Mouse (Mus musculus) ES-E14 (cell line): ENCODE data around the gene Stkld1.

Experiments
- CHD2 ChIP-seq: IDR thresholded peaks from 2 replicates; pipeline ENCODE4 v1.6.1; 2014; ENCODE audit warnings: mild to moderate bottlenecking, low read depth, low read length, inconsistent platforms
- HCFC1 ChIP-seq: IDR thresholded peaks from 2 replicates; pipeline ENCODE4 v1.6.1; 2012; ENCODE audit warnings: low read length, inconsistent platforms, borderline replicate concordance; ENCODE audit not compliant: insufficient read depth
- MAFK ChIP-seq: IDR thresholded peaks from 2 replicates; pipeline ENCODE4 v1.6.1; 2014; ENCODE audit warnings: mild to moderate bottlenecking, low read depth, low read length, inconsistent platforms; ENCODE audit not compliant: insufficient read depth
- ZC3H11A ChIP-seq: IDR thresholded peaks from 2 replicates; pipeline ENCODE4 v1.6.1; 2012; ENCODE audit warnings: low read depth, mild to moderate bottlenecking, inconsistent platforms, low read length, borderline replicate concordance

DNA sequence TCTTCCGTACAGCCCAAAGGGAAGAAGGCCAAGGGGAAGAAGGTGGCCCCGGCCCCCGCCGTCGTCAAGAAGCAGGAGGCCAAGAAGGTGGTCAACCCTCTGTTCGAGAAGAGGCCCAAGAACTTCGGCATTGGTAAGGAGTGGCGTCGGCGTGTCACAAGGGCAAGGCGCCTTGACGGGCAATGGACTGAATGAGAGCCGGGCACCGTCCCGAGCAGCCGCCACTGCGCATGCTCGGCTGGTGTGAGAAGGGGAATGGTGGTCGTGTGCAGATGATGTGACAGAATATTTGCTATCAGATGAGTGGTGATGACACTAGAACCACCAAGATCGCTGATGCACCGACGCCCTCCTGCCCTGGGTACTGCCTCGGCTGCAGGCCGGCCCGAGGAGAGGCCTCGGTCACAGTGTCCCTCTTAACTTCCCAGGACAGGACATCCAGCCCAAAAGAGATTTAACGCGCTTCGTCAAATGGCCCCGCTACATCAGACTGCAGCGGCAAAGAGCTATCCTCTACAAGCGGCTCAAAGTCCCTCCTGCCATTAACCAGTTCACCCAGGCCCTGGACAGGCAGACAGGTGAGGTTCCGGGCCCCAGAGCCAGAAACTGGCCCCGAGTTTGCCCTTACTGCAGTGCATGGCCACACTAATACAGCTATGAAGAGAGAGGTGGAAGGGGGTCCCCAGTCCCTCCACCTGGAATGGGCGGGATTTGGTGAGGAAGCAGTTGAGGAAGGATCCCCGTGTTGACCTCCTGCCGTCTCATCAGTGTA, 22.7 kb upstream of the Stkld1 start:
- TF ChIP-seq HCFC1 = no peak
- TF ChIP-seq ZC3H11A = no peak
- no peak for TF ChIP-seq CHD2
- TF ChIP-seq MAFK = no peak
